In genomic region chrX:163957381-163957780, GRCm38 (mm10) we compare ENCODE assay signal across 8 mouse cellular contexts. TPM values are rescaled to one million over a fixed set of nuclear protein-coding genes. Genes with fewer than 3 reads are reported as not detected.
DNase-seq lines count a peak whose midpoint lies in the region; ATAC-seq and TF ChIP-seq lines count a peak whose summit lies in the region.

No protein-coding gene starts in this region.

- no peaks in the 10 kb centered on the region for H3K36me3 ChIP-seq in heart, adult 2 months (ENCODE audit: control insufficient read depth, insufficient read depth, low read length)
- H3K36me3 ChIP-seq in forebrain, embryonic 13.5 days (ENCODE audit: poor library complexity, severe bottlenecking): peaks cover 14% of the 10 kb centered on the region
- peaks cover 26% of the 10 kb centered on the region for H3K36me3 ChIP-seq in liver, embryonic 13.5 days

- peak overlapping the region; percentile 36; the same call in 1 of the 2 replicates for H3K27ac ChIP-seq in heart, adult 2 months
- H3K27ac ChIP-seq in forebrain, embryonic 13.5 days: peak overlapping the region; percentile 93
- peak overlapping the region; percentile 96 for H3K27ac ChIP-seq in liver, embryonic 13.5 days

- no peak for TF ChIP-seq CTCF in heart, adult 2 months (IDR thresholded peaks at IDR 0.05)

- TF ChIP-seq EP300 in heart, adult 2 months (IDR thresholded peaks at IDR 0.05; ENCODE audit: insufficient read depth, low read depth, low read length): no peak

- ATAC-seq in CD4-positive, CD25-positive, alpha-beta regulatory T cell, adult 4 months: peak; percentile 22
- ATAC-seq in forebrain, embryonic 13.5 days: peak; percentile 1; the same call in 1 of the 2 replicates
- no peak for ATAC-seq in liver, embryonic 13.5 days (ENCODE audit: low read depth)

- H3K9ac ChIP-seq in heart, adult 2 months (ENCODE audit: low read depth, low read length): peak overlapping the region; percentile 45; the same call in 1 of the 2 replicates
- H3K9ac ChIP-seq in forebrain, embryonic 13.5 days: peak overlapping the region; percentile 78
- peak overlapping the region; percentile 83 for H3K9ac ChIP-seq in liver, embryonic 13.5 days

- no peaks in the 10 kb centered on the region for H3K79me2 ChIP-seq in heart, adult 2 months (replicated peaks; ENCODE audit: control insufficient read depth, insufficient read depth, low read length)

- intact Hi-C loops in heart, adult 2 months (cut with DNase I): loop anchor here (5.0 to 10.0 kb wide), 2 partner anchors 45 to 467 kb away; no protein-coding TSS in a partner anchor

- H3K4me2 ChIP-seq in forebrain, embryonic 13.5 days: peak overlapping the region; percentile 60
- peak overlapping the region; percentile 72 for H3K4me2 ChIP-seq in liver, embryonic 13.5 days

- no peak for TF ChIP-seq POLR2A in heart, adult 2 months (IDR thresholded peaks at IDR 0.05; ENCODE audit: insufficient read depth, low read depth, low read length)

- no peaks in the 10 kb centered on the region for H3K4me1 ChIP-seq in heart, adult 2 months (ENCODE audit: control insufficient read depth, insufficient read depth, low read length)
- peaks cover 8% of the 10 kb centered on the region; the same call in 1 of the 2 replicates for H3K4me1 ChIP-seq in forebrain, embryonic 13.5 days
- H3K4me1 ChIP-seq in liver, embryonic 13.5 days (replicated peaks): peaks cover 13% of the 10 kb centered on the region

- H3K27me3 ChIP-seq in heart, adult 2 months (ENCODE audit: control insufficient read depth, insufficient read depth, low read length): no peaks in the 10 kb centered on the region
- H3K27me3 ChIP-seq in forebrain, embryonic 13.5 days: no peaks in the 10 kb centered on the region
- no peaks in the 10 kb centered on the region; the same call in 1 of the 2 replicates for H3K27me3 ChIP-seq in liver, embryonic 13.5 days

- 22% methylated on average over 12 of the region's 12 CpGs for WGBS in heart, adult 2 months
- 33% methylated on average over 12 of the region's 12 CpGs for WGBS in forebrain, embryonic 13.5 days
- 22% methylated on average over 12 of the region's 12 CpGs for WGBS in liver, embryonic 13.5 days (ENCODE audit: insufficient replicate concordance)

- peak overlapping the region; percentile 63 for H3K4me3 ChIP-seq in heart, adult 2 months
- peak overlapping the region; percentile 59 for H3K4me3 ChIP-seq in forebrain, embryonic 13.5 days
- peak overlapping the region; percentile 77 for H3K4me3 ChIP-seq in liver, embryonic 13.5 days (replicated peaks)

- H3K9me3 ChIP-seq in forebrain, embryonic 13.5 days (replicated peaks): no peaks in the 10 kb centered on the region
- no peaks in the 10 kb centered on the region for H3K9me3 ChIP-seq in liver, embryonic 13.5 days (replicated peaks)

- DNase-seq in heart, adult 2 months: no peak
- DNase-seq in heart, adult 9 months (ENCODE audit: low spot score in 2 of 2): no peak
- DNase-seq in liver, embryonic 13.5 days: peak; percentile 2
- no peak for DNase-seq in ovary, postnatal 10 days (ENCODE audit: low spot score)
- DNase-seq in gastrocnemius, postnatal 10 days: no peak
- no peak for DNase-seq in T-cell, adult 2 months (ENCODE audit: low spot score)

RNA-seq across cellular contexts. Expression of gene Zrsr2, which starts 1.1 kb away (rescaled TPM):
- total RNA-seq in heart, adult 2 months (2021): 10 to 100 TPM in 1 of 2 experiments, 1 to 10 TPM in 1; 7.9 to 12.9 TPM
- polyA plus RNA-seq in heart, adult 2 months (2012; rRNA removed): 3.6 and 5.5 TPM in 2 replicates
- polyA plus RNA-seq in CD4-positive, CD25-positive, alpha-beta regulatory T cell, adult 4 months (2017; shearing (Covaris generic)): 10 to 100 TPM; 39.8 to 45.1 TPM
- polyA plus RNA-seq in forebrain, embryonic 13.5 days (2015; fragmentation: Nextera tagmentation; extraction: Ambion mirVana): 61.0 and 62.2 TPM in 2 replicates
- 18.9 and 23.1 TPM in 2 replicates for polyA plus RNA-seq in liver, embryonic 13.5 days (2015; fragmentation: Nextera tagmentation; extraction: Ambion mirVana)
- 10 to 100 TPM; 17.6 to 18.0 TPM for total RNA-seq in gastrocnemius, postnatal 10 days (2021)

RNA-seq across cellular contexts. Expression of gene Ap1s2, which starts 48.6 kb away (rescaled TPM):
- 10 to 100 TPM; 21.5 to 26.2 TPM for total RNA-seq in heart, adult 2 months (2021)
- polyA plus RNA-seq in heart, adult 2 months (2012; rRNA removed): 8.0 and 10.1 TPM in 2 replicates
- polyA plus RNA-seq in CD4-positive, CD25-positive, alpha-beta regulatory T cell, adult 4 months (2017; shearing (Covaris generic)): 10 to 100 TPM; 15.3 to 22.9 TPM
- 77.9 and 81.4 TPM in 2 replicates for polyA plus RNA-seq in forebrain, embryonic 13.5 days (2015; fragmentation: Nextera tagmentation; extraction: Ambion mirVana)
- 4.3 and 4.8 TPM in 2 replicates for polyA plus RNA-seq in liver, embryonic 13.5 days (2015; fragmentation: Nextera tagmentation; extraction: Ambion mirVana)
- total RNA-seq in gastrocnemius, postnatal 10 days (2021): 10 to 100 TPM; 23.0 to 26.0 TPM

Comparison
In these comparisons a context has a peak if more than half of its experiments do, and no peak if none do; other contexts are left out.
1. H3K27ac ChIP-seq: peak in every context shown above with its lines; median percentile 96 in liver, embryonic 13.5 days; 93 in forebrain, embryonic 13.5 days; 36 in heart, adult 2 months.